ENCODE assay signal across 11 mouse cellular contexts in genomic region chr9:47623447-47624445, GRCm38 (mm10).
DNase-seq lines count a peak whose midpoint lies in the region; ATAC-seq and TF ChIP-seq lines count a peak whose summit lies in the region.
"Had no signal": no experiment of that assay in that cellular context is flagged by ENCODE, and none has a peak within 500 bp of the region (broad histone marks: within the 10 kb centered on the region; RNA-seq: fewer than 3 reads in every experiment).

No protein-coding gene starts in this region.

- no peak overlapping the region for H3K9ac ChIP-seq in kidney, embryonic 16.5 days (replicated peaks; ENCODE audit: low read length)
- no peak overlapping the region for H3K9ac ChIP-seq in liver, postnatal 0 days (replicated peaks)
- H3K9ac ChIP-seq: embryonic facial prominence, embryonic 13.5 days; heart, embryonic 13.5 days had no signal

- H3K4me3 ChIP-seq in layer of hippocampus, adult 2 months = no peak overlapping the region; the same call in 1 of the 2 replicates
- H3K4me3 ChIP-seq in embryonic facial prominence, embryonic 10.5 days = no peak overlapping the region
- no peak overlapping the region for H3K4me3 ChIP-seq in kidney, embryonic 16.5 days (ENCODE audit: low read length)
- H3K4me3 ChIP-seq in liver, postnatal 0 days (ENCODE audit: low read depth, low read length) = no peak overlapping the region
- H3K4me3 ChIP-seq: embryonic facial prominence, embryonic 13.5 days; heart, embryonic 13.5 days had no signal

- no peaks in the 10 kb centered on the region for H3K9me3 ChIP-seq in embryonic facial prominence, embryonic 10.5 days
- no peaks in the 10 kb centered on the region for H3K9me3 ChIP-seq in kidney, embryonic 16.5 days (ENCODE audit: low read length)
- no peaks in the 10 kb centered on the region for H3K9me3 ChIP-seq in liver, postnatal 0 days (ENCODE audit: low read length)
- H3K9me3 ChIP-seq: embryonic facial prominence, embryonic 13.5 days; heart, embryonic 13.5 days had no signal

- peak overlapping the region; percentile 82 for H3K27ac ChIP-seq in layer of hippocampus, adult 2 months
- H3K27ac ChIP-seq in embryonic facial prominence, embryonic 10.5 days (replicated peaks) = no peak overlapping the region; the same call in 1 of the 2 replicates
- H3K27ac ChIP-seq in kidney, embryonic 16.5 days (ENCODE audit: low read length) = peak overlapping the region; percentile 76
- peak overlapping the region; percentile 84 for H3K27ac ChIP-seq in liver, postnatal 0 days (ENCODE audit: low read depth)
- H3K27ac ChIP-seq: embryonic facial prominence, embryonic 13.5 days; heart, embryonic 13.5 days had no signal

- H3K36me3 ChIP-seq in embryonic facial prominence, embryonic 10.5 days (replicated peaks) = no peaks in the 10 kb centered on the region
- H3K36me3 ChIP-seq in kidney, embryonic 16.5 days (ENCODE audit: insufficient read depth, low read length) = no peaks in the 10 kb centered on the region
- H3K36me3 ChIP-seq in liver, postnatal 0 days (replicated peaks; ENCODE audit: insufficient read depth, low read length) = no peaks in the 10 kb centered on the region
- H3K36me3 ChIP-seq: embryonic facial prominence, embryonic 13.5 days; heart, embryonic 13.5 days had no signal

- peak; percentile 89 for ATAC-seq in kidney, embryonic 16.5 days (ENCODE audit: low FRiP score, low TSS enrichment)
- ATAC-seq in liver, postnatal 0 days = peak; percentile 48

- no peaks in the 10 kb centered on the region for H3K27me3 ChIP-seq in embryonic facial prominence, embryonic 10.5 days (replicated peaks; ENCODE audit: low read depth, poor library complexity, severe bottlenecking)
- no peaks in the 10 kb centered on the region for H3K27me3 ChIP-seq in kidney, embryonic 16.5 days (ENCODE audit: insufficient read depth, low read length)
- H3K27me3 ChIP-seq in liver, postnatal 0 days (ENCODE audit: insufficient read depth, low read length) = no peaks in the 10 kb centered on the region
- H3K27me3 ChIP-seq: embryonic facial prominence, embryonic 13.5 days had no signal

- H3K4me2 ChIP-seq in kidney, embryonic 16.5 days (replicated peaks; ENCODE audit: low read depth, low read length) = no peak overlapping the region
- H3K4me2 ChIP-seq in liver, postnatal 0 days (ENCODE audit: low read depth, low read length) = peak overlapping the region; percentile 47
- H3K4me2 ChIP-seq: embryonic facial prominence, embryonic 13.5 days; heart, embryonic 13.5 days had no signal

- 48% methylated on average over 12 of the region's 12 CpGs for WGBS in embryonic facial prominence, embryonic 10.5 days
- WGBS in kidney, embryonic 16.5 days = 18% methylated on average over 12 of the region's 12 CpGs
- WGBS in liver, postnatal 0 days (ENCODE audit: insufficient replicate concordance) = 47% methylated on average over 12 of the region's 12 CpGs

- peaks cover 51% of the 10 kb centered on the region for H3K4me1 ChIP-seq in embryonic facial prominence, embryonic 10.5 days
- H3K4me1 ChIP-seq in kidney, embryonic 16.5 days (ENCODE audit: insufficient read depth, low read length) = peaks cover 43% of the 10 kb centered on the region
- peaks cover 13% of the 10 kb centered on the region; the same call in 1 of the 2 replicates for H3K4me1 ChIP-seq in liver, postnatal 0 days (ENCODE audit: insufficient read depth)

- no peak for TF ChIP-seq EP300 in liver, postnatal 0 days (IDR thresholded peaks at IDR 0.05; ENCODE audit: low read depth)

- DNase-seq in layer of hippocampus, adult 2 months (ENCODE audit: low spot score in 2 of 2) = no peak
- DNase-seq in layer of hippocampus, adult 8-10 months (ENCODE audit: low spot score in 2 of 2) = no peak
- DNase-seq in embryonic facial prominence, embryonic 10.5 days (ENCODE audit: low spot score) = peak; percentile 33
- no peak for DNase-seq in liver, postnatal 0 days
- DNase-seq in c-Kit-positive CD71-positive TER-119-positive erythroid progenitor cells, embryonic 14.5 days (ENCODE audit: low spot score) = no peak
- DNase-seq in adrenal gland, postnatal 4 days (ENCODE audit: low spot score in 2 of 2) = no peak
- DNase-seq in gastrocnemius, postnatal 10 days = no peak
- DNase-seq: adrenal gland, adult 8-10 months had no signal

- no peak for TF ChIP-seq CTCF in layer of hippocampus, adult 2 months (conservative IDR thresholded peaks at IDR 0.05)
- no peak for TF ChIP-seq CTCF in liver, postnatal 0 days (IDR thresholded peaks at IDR 0.05; ENCODE audit: low read depth)
